Mouse (Mus musculus) c-Kit-positive CD71-positive TER-119-negative erythroid progenitor cells, embryonic 14.5 days (primary cell): ENCODE measurements around the gene Nln.
A peak's percentile ranks its signal among the peaks of the same experiment; 100 is the strongest.

Experiments
- DNase-seq: peaks from one replicate; pipeline ENCODE4 v3.0.0-alpha.2; 2013; ENCODE audit warnings: low read depth

The Nln gene

GRCm38 (mm10) chr13:104095955-104096354, 13.5 kb downstream of the Nln start:
- no peak for DNase-seq

DNA sequence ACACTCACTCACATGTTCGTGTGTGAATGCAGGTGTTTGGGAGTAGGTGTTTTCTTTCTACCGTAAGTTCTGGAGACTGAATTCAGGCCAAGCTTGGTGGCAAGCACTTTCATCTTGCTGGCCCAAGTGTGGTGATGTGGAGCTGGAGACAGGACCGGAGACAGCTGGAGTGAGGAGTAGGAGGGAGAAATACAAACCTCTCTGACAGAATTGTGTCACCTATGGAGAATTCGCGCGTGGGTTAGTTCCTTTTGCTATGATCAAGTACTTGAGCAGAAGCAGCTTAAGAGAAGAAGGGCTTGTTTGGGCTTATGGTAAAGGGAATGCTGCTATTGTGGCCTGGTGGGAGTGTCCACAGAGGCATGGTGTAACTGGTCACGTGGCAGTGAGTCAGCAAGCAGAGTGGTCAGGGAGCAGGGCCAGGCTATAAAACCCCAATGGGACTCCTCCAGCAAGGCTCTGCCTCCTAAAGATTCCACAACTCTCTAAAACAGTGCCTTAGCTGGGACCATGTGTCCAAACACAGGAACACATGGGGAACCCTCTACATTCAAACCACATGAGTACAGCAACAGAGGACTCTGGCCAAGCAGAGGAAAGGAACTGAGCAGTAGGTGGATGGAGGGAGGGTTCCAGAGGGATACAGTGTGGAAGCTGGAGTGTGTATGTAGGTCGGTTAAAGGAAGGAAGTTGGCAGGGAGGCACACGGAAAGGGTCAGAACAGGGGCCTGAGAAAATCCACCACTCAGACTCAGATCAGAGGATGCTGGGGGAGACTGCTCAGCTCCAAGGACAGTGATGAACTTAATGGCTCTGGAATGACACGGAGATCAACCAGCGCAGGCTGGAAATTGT, 14.7 kb downstream of the Nln start:
- no peak for DNase-seq

DNA sequence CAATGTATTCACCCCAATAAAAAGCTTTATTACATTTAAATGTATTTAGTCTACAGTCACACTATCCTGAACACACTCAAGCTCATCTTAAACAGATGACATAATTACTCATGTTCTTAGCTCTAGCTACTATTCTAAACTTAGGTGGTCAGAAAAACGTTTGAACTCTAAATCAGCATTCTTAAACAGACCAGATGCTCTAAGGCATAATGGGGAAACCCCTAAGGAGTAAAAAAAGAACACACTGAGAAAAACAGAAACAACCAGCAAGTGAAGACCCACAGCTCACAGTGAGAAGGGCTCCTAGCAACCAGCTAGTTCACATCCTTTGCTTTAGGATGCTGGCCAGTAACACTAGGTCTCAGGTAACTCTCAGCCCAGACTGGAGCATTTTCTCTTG, 17.7 kb downstream of the Nln start:
- DNase-seq, result no peak

DNA sequence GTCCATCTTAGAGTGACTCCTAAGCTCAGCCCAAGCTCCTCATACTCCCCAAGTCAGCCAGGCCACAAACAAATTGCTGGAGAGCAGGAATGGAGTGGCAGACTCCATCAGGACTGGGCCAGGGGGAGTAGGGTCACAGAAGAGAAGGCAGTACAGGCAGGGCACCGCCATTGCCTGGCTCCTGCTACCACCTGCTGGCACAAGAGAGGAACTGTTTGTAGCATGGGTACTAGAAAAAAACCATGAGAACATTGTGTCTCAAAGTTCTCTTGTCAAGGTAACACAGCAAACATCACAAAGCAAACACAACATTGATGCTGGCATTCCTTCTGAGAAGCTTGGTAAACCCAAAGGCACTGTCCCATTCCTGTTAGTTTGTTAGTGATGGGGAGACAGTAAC, 20.0 kb downstream of the Nln start:
- peak; percentile 22 for DNase-seq

DNA sequence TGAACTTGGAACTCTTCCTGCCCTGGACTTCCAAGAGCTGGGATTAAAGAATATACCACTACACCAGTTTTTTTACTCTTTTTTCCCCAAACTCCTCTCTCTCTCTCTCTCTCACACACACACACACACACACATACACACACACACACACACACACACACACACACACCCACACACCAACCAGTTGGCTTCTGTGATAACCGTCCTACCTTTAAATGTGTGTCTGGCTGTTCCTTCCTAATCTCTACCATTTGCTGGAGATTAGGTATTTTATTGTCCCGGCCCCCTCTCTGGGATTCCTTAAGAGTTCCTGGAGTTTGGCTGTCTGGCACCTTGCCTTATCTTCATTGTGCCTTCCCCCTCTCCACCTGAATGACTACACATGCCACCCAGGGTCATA, 24.8 kb downstream of the Nln start:
- DNase-seq, result no peak

DNA sequence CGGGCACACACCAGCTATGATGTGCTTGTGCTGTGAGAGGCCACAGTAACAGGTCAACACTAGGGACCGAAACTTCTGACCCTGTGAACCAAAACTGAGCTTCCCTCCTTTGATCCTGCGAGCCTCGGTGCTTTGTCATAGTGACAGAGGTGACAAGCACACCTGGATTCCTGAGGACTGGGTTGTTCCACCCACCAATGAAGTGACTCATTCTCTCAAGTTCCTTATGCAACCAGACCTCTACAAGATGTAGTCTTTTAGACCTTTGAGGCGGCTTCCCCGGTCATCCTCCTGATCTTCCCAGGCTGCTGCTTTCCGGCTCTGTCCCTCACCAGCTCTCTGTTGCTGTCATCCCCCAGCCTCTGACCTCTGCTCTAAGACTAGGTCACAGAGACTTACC, 26.9 kb downstream of the Nln start:
- no peak for DNase-seq

- DNase-seq, result no peak
Measured at GRCm38 (mm10) chr13:104076993-104077392, 32.4 kb downstream of the Nln start.

- DNase-seq, result no peak
Measured at GRCm38 (mm10) chr13:104074731-104075130, 34.7 kb downstream of the Nln start.

DNA sequence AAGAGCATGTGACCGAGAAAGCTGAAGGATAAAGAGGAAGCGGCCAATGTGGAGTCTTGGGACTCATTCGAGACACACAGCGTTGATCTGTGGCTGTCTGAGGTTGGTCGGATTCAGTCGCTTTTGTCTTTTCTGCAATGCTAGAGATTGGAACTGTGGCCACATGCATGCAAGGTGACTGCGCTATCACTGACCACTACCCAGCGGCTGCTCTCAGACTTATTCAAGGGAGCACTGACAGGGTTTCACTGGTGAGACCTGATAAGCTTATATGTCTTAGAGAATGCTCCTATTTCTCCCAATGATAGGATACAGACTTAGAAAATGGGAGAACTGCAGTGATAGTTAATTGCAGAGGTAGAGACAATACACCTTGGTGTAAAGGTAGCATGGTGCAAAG, 35.2 kb downstream of the Nln start:
- no peak for DNase-seq

DNA sequence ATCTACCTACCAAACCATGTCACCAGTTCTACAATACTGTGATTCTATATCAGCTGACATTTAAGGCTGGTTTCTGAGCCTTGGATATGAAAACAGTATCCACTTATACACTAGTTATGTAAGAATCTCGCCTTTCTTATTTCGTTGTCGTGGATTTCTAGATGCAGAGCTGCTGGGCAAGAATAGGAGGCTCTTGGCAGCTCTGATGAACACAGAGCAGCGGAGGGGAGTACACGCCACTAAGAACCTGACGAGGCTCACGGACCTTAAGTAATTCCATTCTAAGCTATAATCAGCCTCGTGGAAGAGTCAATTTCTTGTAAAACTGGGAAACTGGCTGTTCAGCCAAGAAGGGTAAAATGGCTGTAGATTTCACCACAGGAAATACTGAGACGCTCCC, 37.1 kb downstream of the Nln start:
- DNase-seq, result no peak

GRCm38 (mm10) chr13:104070703-104071102, 38.7 kb downstream of the Nln start:
- no peak for DNase-seq

DNA sequence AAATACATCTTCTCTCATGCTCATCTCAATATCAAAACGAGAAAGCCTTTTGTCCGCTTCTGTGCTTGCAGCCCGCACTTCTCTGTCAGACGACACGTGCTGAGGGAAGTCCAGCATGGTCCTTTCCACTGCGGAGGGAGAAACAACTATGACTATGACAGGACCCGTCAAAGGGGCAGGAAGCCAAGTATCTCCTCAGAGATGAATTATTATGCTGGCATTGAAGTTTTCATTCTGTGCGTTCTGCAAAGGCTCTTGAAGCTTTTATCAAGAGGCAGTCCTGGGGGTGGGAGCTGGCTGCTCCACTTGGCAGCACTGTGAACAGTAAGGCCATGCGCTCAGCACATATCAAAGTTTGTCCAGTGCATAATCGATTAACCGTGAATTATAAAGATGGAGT, 40.2 kb downstream of the Nln start:
- DNase-seq, result no peak

- no peak for DNase-seq
Measured at GRCm38 (mm10) chr13:104065649-104066347, 43.6 kb downstream of the Nln start.

DNA sequence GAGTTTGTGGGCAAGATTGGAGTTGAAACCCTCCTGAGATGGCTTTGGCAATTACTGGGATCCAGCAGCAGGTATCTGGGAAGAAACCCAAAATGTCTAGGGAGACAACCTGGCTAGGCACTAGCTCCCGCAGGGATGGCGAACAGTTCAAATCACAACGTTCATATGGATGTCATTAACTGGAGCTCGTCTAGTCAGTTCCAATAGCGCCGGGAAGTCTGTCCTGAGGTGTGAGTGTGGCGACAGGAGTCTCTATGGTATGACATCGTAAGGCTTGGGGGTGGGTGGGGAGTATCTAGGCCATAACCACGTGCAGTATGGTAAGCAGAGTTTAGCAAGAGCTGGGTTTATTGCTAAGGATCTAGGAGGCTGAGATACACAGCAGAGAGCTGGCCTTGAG, 46.4 kb downstream of the Nln start:
- DNase-seq, result no peak

GRCm38 (mm10) chr13:104061975-104062750, 47.3 kb downstream of the Nln start:
- DNase-seq, result no peak

- no peak for DNase-seq
Measured at GRCm38 (mm10) chr13:104060231-104060630, 49.2 kb downstream of the Nln start.

DNA sequence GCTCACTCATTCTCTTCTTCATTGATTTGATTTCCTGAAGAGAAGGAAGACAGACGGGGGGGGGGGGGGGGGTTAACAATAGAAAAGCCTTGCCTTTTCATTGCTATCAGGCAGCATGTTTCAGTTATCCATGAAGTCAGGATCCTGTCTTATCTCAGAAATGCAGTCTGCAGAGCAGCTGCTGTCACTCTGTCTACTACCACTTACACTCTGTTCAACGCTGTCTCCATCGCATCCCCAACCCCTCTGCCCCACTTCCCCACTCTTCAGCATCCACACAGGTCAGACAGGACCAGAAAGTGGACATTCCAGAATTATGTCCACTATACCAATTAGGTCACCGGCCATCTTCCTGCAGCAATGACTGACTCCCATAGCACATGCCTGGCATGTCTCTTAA, 49.9 kb downstream of the Nln start:
- DNase-seq, result no peak

- DNase-seq, result no peak
Measured at GRCm38 (mm10) chr13:104058761-104059160, 50.7 kb downstream of the Nln start.

GRCm38 (mm10) chr13:104052271-104052753, 57.1 kb downstream of the Nln start:
- DNase-seq, result no peak

DNA sequence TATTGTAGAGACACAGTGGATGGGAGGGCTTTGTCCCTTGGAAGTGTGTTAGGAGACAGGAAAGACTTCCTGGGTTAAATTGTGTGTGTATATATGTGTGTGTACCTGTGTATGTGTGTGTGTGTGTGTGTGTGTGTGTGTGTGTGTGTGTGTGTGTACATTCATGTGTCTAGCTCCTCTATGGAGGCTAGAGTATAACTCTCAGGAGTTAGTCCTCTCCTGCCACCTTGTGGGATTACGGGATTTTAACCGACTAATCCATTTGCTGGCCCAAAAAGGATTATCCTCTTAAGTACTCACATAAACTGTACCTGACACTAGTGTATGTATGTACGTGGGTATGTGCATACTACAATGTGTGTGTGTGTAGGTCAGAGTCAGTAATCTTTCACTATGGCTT, 60.6 kb downstream of the Nln start:
- DNase-seq, result no peak

GRCm38 (mm10) chr13:104045108-104045507, 64.3 kb downstream of the Nln start:
- no peak for DNase-seq

GRCm38 (mm10) chr13:104044332-104044731, 65.1 kb downstream of the Nln start:
- DNase-seq, result no peak

DNA sequence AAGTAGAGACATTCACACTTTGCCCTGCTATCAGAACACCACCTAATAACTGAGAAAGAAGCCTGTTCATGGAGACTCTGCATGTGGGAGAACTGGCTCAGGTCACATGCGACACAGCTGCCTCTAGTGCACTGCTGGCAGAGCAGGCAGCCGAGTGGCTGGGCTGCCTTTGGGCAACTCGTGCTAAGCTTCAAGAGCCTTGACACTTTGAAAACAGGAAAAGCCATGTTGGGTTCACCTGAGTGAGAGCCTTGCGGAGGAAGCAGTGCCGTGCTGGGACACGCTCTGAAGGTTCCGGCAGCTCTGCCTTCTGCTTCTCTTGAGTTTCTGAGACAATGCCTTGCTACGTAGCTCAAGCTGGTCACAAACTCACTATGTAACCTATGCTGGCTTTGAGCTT, 66.7 kb downstream of the Nln start:
- DNase-seq, result no peak
